Mouse (Mus musculus) cortical plate, adult 2 months (tissue): Measurements from ENCODE around the gene Trim59.

ENCODE experiments used
- CTCF ChIP-seq: fragments of 200-500 bp; IDR thresholded peaks from 2 replicates; pipeline ENCODE4 v1.5.1; 2011; ENCODE audit warnings: mild to moderate bottlenecking, control low read depth, low read length; ENCODE audit not compliant: insufficient read depth; ENCODE audit errors: extremely low read depth
- POLR2A ChIP-seq: fragments of 200-500 bp; IDR thresholded peaks from 2 replicates; pipeline ENCODE4 v1.6.1; 2011; ENCODE audit warnings: mild to moderate bottlenecking, low read length, control low read depth; ENCODE audit not compliant: insufficient read depth; ENCODE audit errors: extremely low read depth

DNA sequence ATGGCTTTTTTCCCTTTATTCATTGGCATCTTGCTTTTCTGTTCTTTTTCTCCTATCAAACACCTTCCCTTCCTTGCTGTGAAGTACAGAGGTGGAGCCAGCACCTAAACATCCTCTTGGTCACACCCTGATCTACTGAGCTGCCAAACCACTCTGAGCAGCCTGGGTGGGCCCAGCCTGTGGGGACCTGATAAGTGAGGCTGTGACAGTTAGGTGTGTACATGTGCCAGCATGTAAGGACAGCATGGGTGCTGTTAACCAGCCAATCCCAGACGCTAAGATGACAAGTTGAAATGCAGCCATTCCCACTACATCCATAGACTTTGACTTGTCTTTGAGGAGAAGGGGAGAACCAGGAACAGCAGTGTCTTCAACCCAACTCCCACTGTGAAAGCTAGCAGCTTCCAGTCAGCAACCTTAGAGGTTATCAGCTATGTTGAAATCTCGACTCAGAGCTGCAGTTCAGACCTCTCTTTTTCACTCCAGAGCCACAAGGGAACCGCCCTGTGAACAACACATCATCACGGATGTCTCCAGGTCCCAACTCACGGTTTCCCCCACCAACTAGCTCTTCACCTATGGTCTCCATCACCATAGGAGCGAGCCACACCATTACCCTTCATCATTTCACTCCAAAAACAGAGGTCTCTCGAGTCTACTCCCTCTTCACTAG is 10.3 kb upstream of the Trim59 start:
- TF ChIP-seq CTCF (no peak), POLR2A (no peak)
